Mouse (Mus musculus): ENCODE results near the gene Gpr180.

The Gpr180 gene

GRCm38 (mm10) chr14:118203031-118203430 is 66.1 kb downstream of the Gpr180 start:
- no peak for DNase-seq (ENCODE audit: low read depth, low spot score)

- DNase-seq (ENCODE audit: low read depth, low spot score), result no peak
Measured at GRCm38 (mm10) chr14:118207347-118207746, 70.4 kb downstream of the Gpr180 start.

GRCm38 (mm10) chr14:118209642-118210041 is 72.7 kb downstream of the Gpr180 start:
- peak; percentile 64 for DNase-seq (ENCODE audit: low read depth, low spot score)

GRCm38 (mm10) chr14:118212188-118212804 is 75.3 kb downstream of the Gpr180 start:
- no peak for DNase-seq (ENCODE audit: low read depth, low spot score)
